Mouse (Mus musculus) cerebellum, adult 2 months (tissue): Measurements from ENCODE around the gene Map2k5.

ENCODE experiments used
- CTCF ChIP-seq: fragments of 200-500 bp; IDR thresholded peaks from 2 replicates; pipeline ENCODE4 v1.5.1; 2011; ENCODE audit warnings: low read depth, mild to moderate bottlenecking, control low read depth, low read length, moderate library complexity, borderline replicate concordance; ENCODE audit not compliant: insufficient read depth
- POLR2A ChIP-seq: fragments of 200-500 bp; IDR thresholded peaks from 2 replicates; pipeline ENCODE4 v1.6.1; 2011; ENCODE audit warnings: low read length, control low read depth, borderline replicate concordance; ENCODE audit not compliant: insufficient read depth

DNA sequence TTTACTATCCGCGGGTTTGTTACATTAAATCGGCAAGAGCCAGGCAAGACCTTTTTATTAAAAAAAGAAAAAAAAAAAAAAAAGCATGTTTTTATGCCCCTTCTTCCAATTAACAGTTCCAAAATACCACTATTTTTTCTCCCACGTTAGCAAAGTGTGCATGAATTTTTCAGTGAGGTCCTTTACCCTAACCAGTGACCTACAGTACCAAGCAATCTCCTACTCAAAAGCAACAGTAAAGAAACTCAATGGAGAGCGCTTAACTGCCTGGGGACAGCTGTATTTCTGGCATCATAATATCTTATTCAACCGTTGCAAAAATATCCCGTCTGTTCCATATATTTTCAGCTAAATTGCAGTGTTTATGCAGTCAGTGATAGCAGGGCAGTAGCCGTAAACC, 472 bp upstream of the Map2k5 start:
- no peak for TF ChIP-seq CTCF
- no peak for TF ChIP-seq POLR2A
